Mouse (Mus musculus) fat pad, adult 2 months (tissue): Measurements from ENCODE around the gene Gm5868.

ENCODE experiments used
- DNase-seq: peaks from one replicate; pipeline ENCODE4 v3.0.0-alpha.2; 2011; ENCODE audit warnings: low read depth, low spot score; ENCODE audit errors: extremely low read depth

Gm5868 gene

GRCm38 (mm10) chr5:72551209-72551608 is 36.1 kb downstream of the Gm5868 start:
- no peak for DNase-seq
